Mouse (Mus musculus) large intestine, adult 2 months (tissue): ENCODE data around the gene Dhx15. TPM values are rescaled to one million over a fixed set of nuclear protein-coding genes. Genes with fewer than 3 reads are reported as not detected.
"Not testable (repeated sequence)": the region's sequence is repeated elsewhere in the genome, so short reads cannot be mapped to it uniquely, and the experiment has no call there.

Experiments
- DNase-seq: peaks from one replicate; pipeline ENCODE4 v3.0.0-alpha.2; 2012; ENCODE audit warnings: low read depth, low spot score
- WGBS: fragments of 180-500 bp; shearing (Covaris S2); methylation state at CpG from one replicate; pipeline ENCODE4 v1.1.7; 2018; 5-methylcytosine and 5-hydroxymethylcytosine counted together
- polyA plus RNA-seq: library from polyadenylated mRNA; depleted of rRNA; stranded (reverse); fragments of >200 nt; gene quantifications from 2 replicates; pipeline ENCODE4 v1.2.3, GENCODE M21; 2012; rRNA removed

Gene Dhx15
- polyA plus RNA-seq: 33.3 and 38.6 TPM in 2 replicates

DNA sequence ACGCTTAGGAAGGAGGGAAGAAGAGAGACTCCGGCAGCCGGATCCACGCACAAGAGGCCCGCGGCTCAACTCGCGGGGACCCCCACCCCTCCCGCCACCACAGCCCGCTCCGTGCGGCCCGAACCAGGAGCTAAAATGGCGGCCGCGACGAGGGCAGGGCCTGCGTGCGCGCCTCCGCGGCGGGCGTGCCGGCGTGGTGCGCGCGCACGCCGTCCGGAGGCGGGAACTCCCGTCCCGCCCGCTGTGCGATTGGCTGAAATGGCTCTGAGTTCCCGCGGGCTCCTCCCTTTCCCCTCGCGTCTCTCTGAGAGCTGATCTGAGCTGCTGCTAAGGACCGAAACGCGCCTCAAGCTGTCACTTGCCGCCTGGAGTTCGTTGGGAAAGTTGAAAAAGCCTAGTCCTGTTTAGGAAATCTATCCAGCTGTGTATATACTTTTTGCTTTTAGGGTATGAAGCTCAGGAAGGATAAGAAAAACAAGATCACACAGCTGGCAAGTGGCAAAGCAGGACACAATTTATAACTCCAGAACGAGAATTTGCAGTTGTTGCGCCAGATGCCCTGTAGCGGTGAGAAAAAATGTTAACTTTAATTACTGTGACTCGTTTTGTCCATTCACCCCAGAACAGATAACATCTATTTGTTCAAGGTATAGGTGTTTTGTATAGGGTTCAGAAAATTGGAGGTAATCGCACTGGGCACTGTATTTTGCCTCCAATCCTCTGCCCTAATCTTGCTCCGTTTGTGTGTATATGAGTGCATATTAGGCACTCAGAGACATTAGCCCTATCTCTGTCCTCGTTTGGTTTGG, at the start of gene Dhx15:
Dhx15 (minus strand) TSS at position 144 of the 809 bp plus-strand sequence.
- DNase-seq: peak; percentile 71
- WGBS: under 1% methylated on average over 53 of the region's 53 CpGs

- WGBS: 91% methylated on average over 5 of the region's 5 CpGs
- no peak for DNase-seq
Measured at GRCm38 (mm10) chr5:52238877-52239276, 48.6 kb upstream of the Dhx15 start.

DNA sequence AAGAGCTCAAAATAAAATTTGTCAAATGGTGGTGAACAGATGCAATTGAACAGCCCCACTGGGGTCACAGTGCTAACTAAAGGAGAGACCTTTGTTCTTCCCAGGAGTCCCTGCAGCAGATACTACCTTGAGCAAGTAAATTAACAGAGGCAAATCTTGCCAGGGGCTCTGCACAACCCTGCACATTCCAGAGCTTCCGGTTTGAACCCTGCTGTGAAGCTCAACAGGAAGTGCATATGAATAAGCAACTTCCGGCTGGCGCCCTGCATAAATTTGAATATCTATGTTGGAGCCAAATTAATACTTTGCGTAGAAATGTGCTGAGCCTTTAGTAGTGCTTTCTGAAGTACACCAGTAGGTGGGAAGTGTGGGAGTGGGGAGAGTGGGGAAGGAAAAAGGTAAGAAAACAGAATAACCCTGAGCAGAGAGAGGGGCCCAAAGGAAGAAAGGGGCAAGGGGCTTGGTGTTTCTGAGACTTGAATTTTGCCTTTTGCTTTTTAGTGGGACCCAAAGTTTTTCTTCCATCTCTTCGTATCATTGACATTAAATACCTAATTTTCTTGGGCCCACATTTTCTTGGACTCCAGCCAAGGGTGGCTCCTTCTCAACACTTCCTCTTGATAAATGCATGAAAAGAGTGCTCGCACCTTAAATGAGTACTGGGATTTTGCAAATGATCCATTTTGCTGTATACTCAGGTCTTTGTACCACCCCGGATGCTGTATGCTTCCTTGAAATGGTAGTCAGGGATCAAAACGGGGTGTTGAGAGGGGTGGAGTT, 47.8 kb upstream of the Dhx15 start:
- 67% methylated on average over 8 of the region's 8 CpGs for WGBS
- DNase-seq: no peak

- DNase-seq: not testable (repeated sequence)
- WGBS: 85% methylated on average over 6 of the region's 6 CpGs
Measured at GRCm38 (mm10) chr5:52236585-52236984, 46.3 kb upstream of the Dhx15 start.

DNA sequence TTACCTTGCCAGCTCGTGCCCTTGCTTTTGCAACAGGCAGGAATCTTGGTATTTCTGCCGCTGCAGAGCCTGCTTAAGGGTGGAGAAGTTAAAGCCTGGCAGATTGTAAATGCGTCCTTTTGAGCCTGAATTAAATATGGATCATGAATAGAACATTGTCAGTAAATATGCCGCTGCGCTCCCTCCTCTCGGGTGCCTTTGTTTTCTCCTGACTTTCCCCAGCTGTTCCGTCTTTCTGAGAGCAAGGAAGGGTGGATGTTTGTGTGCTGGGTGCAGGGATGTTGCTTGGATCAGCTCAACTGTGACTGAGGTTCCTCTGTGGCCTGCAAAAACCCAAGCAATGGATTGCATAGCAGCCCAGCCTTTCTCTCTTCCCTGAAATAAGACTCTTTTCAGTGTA, 44.3 kb upstream of the Dhx15 start:
- no peak for DNase-seq
- 33% methylated on average over 7 of the region's 7 CpGs for WGBS

DNA sequence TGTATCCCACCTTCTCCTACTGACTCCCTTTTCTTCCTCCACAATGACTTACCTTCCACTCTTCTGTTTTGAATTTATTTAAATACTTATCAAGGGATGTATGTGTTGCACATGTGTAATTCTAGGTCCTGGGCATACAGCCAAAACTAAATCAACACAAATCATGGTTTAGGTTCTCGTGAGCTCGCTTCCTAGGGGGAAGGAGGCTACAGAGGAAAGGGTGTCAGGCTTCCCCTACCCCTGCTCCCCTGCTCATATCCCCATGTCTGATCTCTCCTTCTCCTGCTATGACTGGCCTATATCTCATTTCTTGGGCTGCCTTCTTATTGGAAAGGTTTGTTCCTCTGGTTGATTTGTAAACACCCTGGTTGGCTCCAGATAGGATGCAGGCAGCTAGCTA, 43.6 kb upstream of the Dhx15 start:
- 20% methylated on average over 2 of the region's 2 CpGs for WGBS
- DNase-seq: no peak

DNA sequence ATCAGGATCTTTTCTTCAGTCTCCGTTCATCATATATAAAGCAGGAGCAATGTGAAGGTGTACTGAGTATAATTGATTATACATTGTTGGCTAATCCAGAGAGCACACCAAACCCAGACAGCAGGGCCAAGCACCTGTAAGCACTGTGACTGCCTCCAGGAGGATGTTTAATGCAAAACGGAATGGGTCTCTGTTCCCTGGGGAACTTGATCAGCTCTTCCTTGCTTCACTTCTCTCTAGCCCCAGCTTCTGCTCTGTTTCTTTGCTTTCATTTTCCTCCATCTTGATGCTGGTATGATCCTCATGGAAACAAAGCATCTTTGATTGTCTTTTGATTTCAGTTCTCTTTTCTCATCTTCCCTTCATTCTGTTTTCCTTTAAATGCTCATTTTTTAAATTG, 42.3 kb upstream of the Dhx15 start:
- DNase-seq: no peak
- 63% methylated on average over 2 of the region's 2 CpGs for WGBS

- DNase-seq: no peak
- 58% methylated on average over 2 of the region's 2 CpGs for WGBS
Measured at GRCm38 (mm10) chr5:52232199-52232598, 41.9 kb upstream of the Dhx15 start.

DNA sequence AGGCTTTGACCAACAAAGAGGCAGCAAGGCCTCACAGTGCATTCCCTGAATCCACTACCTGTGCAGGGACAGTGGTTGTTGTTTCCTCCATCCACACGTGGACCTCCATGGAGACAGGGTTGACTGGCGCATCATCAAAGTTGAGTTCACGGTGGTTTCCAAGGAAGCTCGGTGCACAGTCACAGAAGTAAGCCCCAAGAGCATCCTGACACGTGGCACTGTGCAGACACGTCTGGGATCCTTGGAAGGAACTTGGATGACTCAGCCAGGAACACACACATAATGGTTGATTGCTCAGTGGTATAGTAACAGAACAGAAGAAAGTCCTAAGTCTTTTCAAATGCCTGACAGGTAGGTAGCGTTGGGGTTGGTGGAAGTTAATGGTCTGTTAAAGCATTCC, 40.2 kb upstream of the Dhx15 start:
- 89% methylated on average over 7 of the region's 7 CpGs for WGBS
- DNase-seq: no peak

GRCm38 (mm10) chr5:52226677-52227076, 36.4 kb upstream of the Dhx15 start:
- DNase-seq: no peak
- 65% methylated on average over 3 of the region's 3 CpGs for WGBS

- WGBS: 87% methylated on average over 5 of the region's 5 CpGs
- DNase-seq: no peak
Measured at GRCm38 (mm10) chr5:52221596-52221995, 31.3 kb upstream of the Dhx15 start.

- WGBS: 67% methylated on average over 14 of the region's 14 CpGs
- DNase-seq: no peak
Measured at GRCm38 (mm10) chr5:52220013-52220804, 29.9 kb upstream of the Dhx15 start.

- no peak for DNase-seq
- 46% methylated on average over 6 of the region's 6 CpGs for WGBS
Measured at GRCm38 (mm10) chr5:52218238-52218637, 27.9 kb upstream of the Dhx15 start.

GRCm38 (mm10) chr5:52213143-52213900, 23.0 kb upstream of the Dhx15 start:
- WGBS: 86% methylated on average over 7 of the region's 7 CpGs

GRCm38 (mm10) chr5:52191180-52191468, 810 bp upstream of the Dhx15 start:
- no peak for DNase-seq
- WGBS: 11% methylated on average over 1 of the region's 1 CpGs

More at GRCm38 (mm10) chr5:52213143-52213900, 23.0 kb upstream of the Dhx15 start:
- no peak for DNase-seq

GRCm38 (mm10) chr5:52189664-52190365, 499 bp downstream of the Dhx15 start:
- DNase-seq: no peak
- WGBS: 2% methylated on average over 63 of the region's 63 CpGs

DNA sequence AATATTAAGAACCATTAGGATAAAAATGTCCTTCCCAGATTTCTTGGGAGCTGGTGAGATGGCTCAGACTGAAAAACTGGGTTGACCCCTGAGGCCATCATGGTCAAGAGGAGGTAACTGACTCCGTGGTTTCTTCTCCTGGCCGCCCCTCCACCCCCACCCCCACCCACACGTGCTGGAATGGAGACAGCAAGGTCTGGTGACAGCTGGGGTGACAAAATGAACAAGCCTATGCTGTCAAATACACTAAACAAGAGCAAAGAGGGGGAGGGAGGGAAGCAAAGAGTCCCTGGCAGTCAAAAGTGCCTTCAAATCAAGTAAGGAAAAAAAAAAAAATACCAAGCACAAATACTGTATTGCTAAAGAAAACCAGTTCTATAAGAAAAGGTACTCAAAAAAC, 2.1 kb downstream of the Dhx15 start:
- DNase-seq: no peak
- WGBS: 28% methylated on average over 3 of the region's 3 CpGs

- WGBS: 81% methylated on average over 1 of the region's 1 CpGs
- DNase-seq: no peak
Measured at GRCm38 (mm10) chr5:52177326-52177725, 13.0 kb downstream of the Dhx15 start.

- no peak for DNase-seq
- WGBS: 22% methylated on average over 2 of the region's 2 CpGs
Measured at GRCm38 (mm10) chr5:52168468-52168867, 21.8 kb downstream of the Dhx15 start.
